Mouse (Mus musculus): ENCODE data around the gene Zfp276.
A peak's percentile ranks its signal among the peaks of the same experiment; 100 is the strongest.
"Not testable (repeated sequence)": the region's sequence is repeated elsewhere in the genome, so short reads cannot be mapped to it uniquely, and the experiment has no call there.

Gene Zfp276

GRCm38 (mm10) chr8:123244382-123244781 lies 9.6 kb upstream of the Zfp276 start:
- DNase-seq (ENCODE audit: low spot score): no peak

DNA sequence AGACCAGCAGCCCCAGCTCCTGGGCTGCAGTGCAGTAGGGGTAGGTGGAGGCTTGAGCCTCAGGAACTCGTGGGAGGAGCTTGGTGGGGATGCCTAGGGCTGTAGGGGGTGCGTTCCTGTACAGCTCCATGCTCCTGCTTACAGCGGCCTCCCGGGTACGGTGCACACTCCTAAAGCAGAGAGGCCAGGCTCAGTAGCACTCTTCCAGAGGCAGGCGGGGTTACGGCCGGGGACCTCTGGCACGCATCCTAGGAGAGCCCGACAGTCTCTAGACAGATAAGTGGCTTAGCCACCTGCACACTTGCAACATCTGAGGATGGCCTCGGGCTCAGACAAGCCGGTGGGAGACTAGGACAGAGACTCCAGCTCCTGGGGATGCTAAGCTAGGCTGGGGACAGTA lies 8.5 kb upstream of the Zfp276 start:
- DNase-seq (ENCODE audit: low spot score): no peak

- DNase-seq (ENCODE audit: low spot score): no peak
These were observed 6.2 kb upstream of the Zfp276 start for GRCm38 (mm10) chr8:123247748-123248147.

DNA sequence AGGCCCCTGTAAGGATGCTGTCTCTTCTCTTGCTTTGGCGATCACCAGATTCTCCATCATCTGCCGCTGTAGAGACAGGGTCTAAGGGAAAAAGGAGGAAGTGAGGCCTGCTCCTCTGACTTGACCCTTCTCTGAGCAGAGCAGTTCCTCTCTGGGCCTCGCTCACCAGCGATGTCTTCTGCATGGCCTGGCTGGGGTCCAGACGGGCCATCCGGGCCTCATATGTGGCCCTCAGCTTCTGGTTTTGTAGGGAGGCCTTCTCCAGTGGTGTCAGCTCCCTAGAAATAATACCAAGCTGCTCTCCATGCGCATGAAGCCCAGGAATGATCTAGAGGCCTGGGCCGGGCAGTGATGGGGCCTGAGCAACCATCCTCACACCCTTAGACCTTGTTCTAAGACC lies 5.4 kb upstream of the Zfp276 start:
- DNase-seq (ENCODE audit: low spot score): no peak

DNA sequence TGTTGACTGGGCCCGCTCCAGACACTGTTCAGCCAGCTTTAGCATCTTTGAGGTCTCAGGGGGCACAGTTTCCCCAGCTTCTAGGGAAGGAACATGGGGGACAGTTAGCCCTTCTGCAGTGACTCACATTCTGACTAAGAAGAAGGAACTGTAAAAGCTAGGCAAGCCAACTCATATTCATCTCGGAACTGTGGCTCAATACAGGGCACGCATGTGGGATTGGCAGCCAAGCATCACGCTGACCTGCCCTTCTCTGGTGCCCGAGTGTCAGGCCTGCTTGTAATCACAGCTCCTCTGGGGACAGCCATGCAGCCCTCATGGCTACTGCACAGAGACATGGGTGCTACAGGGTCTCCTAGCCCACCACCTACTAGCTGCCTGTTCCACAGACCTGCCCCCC lies 3.1 kb upstream of the Zfp276 start:
- DNase-seq (ENCODE audit: low spot score): no peak

GRCm38 (mm10) chr8:123252925-123253324 lies 1.1 kb upstream of the Zfp276 start:
- no peak for DNase-seq (ENCODE audit: low spot score)

GRCm38 (mm10) chr8:123253451-123254098 lies 420 bp upstream of the Zfp276 start:
- no peak for DNase-seq (ENCODE audit: low spot score)

- DNase-seq (ENCODE audit: low spot score): no peak
These were observed 1.2 kb downstream of the Zfp276 start for GRCm38 (mm10) chr8:123255170-123255569.

DNA sequence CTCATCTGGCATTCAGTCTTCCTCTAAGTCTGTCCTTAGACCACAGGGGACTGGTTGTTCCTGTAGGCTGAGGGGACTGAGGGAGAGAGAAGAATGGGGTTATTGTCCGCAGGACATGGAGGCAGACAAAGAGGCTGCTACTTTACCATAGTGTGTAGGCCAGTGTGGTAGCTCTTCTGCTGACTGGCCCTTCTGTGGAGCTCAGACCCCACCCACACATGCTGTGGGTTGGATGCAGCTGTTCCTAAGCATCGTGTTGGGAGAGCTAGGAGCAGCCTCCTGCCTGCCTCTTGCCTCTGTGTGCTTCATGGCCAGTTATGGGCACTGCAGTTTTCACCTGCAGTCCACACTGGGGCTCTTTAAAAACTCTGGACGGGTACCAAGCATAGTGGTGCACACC lies 3.1 kb downstream of the Zfp276 start:
- no peak for DNase-seq (ENCODE audit: low spot score)

DNA sequence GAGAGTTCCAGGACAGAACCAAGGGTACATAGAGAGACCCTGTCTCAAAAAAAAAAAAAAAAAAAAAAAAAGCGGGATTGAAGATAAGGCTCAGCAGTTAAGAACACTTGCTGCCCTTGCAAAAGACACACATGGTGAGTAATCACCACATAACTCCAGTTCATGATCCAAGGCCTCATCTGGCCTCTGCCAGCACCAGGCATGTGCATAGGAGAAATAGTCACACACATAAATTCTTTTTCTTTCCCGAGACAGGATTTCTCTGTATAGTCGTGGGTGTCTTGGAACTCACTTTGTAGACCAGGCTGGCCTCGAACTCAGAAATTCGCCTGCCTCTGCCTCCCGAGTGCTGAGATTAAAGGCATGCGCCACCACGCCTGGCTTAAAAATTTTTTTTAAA lies 3.6 kb downstream of the Zfp276 start:
- DNase-seq (ENCODE audit: low spot score): not testable (repeated sequence)

GRCm38 (mm10) chr8:123267926-123268656 lies 14.1 kb downstream of the Zfp276 start:
- DNase-seq (ENCODE audit: low spot score): no peak

- no peak for DNase-seq (ENCODE audit: low spot score)
These were observed 17.2 kb downstream of the Zfp276 start for GRCm38 (mm10) chr8:123271147-123271546.

GRCm38 (mm10) chr8:123271901-123272300 lies 17.9 kb downstream of the Zfp276 start:
- no peak for DNase-seq (ENCODE audit: low spot score)

- no peak for DNase-seq (ENCODE audit: low spot score)
These were observed 20.5 kb downstream of the Zfp276 start for GRCm38 (mm10) chr8:123274447-123274846.

GRCm38 (mm10) chr8:123275096-123275495 lies 21.1 kb downstream of the Zfp276 start:
- DNase-seq (ENCODE audit: low spot score): peak; percentile 28

DNA sequence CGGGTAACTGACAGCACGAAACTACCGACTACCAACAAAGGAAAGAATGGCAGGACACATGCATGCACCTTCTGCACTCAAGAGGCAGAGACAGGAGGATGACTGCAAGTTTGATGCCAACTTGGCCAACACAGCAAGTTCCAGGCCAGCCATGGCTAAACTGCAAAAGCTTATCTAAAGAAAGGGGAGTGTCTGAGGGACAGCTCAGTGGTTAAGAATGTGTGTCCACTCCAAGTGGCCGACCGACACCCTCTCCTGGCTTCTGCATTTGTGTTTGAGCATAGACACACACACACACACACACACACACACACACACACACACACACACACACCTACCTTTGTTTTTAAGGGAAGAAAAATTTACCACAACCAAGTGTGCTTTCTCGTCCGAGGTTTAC lies 24.4 kb downstream of the Zfp276 start:
- DNase-seq (ENCODE audit: low spot score): no peak

GRCm38 (mm10) chr8:123279828-123280227 lies 25.8 kb downstream of the Zfp276 start:
- no peak for DNase-seq (ENCODE audit: low spot score)

DNA sequence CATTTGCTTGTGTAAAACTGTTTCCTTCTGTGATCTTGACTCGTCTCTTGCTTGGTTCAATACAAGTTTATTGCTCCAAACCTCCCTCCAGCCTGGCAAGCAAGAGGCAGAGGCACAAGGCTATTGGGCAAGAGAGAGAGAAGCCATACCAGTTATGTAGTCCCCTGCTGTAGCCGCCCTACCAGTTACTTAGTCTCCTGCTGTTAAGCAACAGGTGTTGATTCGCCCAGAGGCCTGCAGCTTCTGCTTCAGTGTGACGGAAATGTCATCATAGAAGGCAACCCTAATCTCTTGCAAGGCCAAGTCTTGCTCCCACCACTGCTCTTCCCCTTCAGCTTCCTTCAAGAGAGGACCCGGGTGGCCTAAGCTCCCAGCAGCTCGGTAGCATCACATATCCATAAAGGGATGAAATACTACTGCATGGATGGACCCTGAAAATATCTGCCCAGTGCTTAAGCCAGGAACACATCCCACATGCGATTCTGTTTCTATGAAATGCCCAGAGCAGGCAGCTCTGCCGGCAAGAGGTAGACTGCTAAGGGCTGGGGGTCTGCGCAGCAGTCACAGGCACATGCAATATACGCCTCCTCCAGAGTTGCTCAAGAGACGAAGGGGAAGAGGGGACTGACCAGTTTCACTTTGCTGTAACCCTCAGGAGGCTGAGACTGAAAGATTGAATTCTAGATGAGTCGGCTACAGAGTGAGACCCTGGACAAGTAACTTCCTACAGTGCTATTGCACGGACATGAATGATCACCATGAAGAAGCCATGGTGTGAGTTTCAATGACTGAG lies 26.5 kb downstream of the Zfp276 start:
- no peak for DNase-seq (ENCODE audit: low spot score)

DNA sequence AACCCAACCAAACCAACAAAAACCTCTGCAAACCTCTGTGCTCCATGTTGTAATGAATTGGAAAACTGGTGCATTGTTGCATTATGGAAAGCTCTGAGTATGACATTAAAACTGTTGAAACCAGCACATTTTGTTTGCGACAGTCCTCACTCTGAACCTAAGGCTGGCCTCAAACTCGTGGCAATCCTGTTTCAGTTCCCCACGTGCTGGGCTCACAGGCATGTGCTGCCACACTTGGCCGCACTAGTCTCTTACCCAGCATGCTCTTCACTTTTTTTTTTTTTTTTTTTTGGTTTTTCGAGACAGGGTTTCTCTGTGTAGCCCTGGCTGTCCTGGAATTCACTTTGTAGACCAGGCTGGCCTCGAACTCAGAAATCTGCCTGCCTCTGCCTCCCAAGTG lies 29.0 kb downstream of the Zfp276 start:
- DNase-seq (ENCODE audit: low spot score): not testable (repeated sequence)

- no peak for DNase-seq (ENCODE audit: low spot score)
These were observed 30.0 kb downstream of the Zfp276 start for GRCm38 (mm10) chr8:123283991-123284390.

DNA sequence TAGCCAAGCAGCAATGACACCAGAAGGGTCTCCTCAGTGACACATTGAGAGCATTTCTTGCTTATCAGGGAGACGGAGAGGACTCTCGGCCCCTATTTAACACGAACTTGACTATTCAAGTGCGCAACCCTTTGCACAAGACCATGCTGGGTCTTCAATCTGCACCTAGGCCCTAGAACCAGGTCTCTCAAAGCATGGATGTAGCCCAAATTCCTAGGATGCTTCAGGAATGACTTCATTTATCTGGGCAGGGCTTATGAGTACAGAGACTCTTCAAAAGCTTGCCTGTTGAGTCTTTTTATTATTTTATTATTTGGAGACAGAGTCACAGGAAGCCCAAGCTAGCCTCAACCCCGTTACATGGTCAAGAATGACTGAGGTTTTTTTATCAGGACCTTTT lies 30.5 kb downstream of the Zfp276 start:
- DNase-seq (ENCODE audit: low spot score): no peak

DNA sequence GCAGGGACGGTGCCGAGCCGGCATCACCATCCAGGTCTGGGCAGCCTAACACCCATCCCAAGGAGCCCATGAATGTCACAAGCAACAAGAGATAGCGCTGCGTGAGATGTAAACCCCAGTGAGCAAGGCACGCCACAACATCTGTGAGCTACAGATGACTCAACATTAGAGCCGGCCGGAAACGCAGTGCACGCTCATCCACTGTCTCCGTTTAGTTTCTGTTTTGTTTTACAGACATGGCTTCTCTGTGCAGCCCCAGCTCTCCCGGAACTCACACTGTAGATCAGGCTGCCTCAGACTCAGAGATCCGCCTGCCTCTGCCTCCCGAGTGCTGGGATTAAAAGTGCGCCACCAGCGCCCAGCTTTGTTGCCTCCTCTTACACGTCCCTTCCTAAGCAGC lies 33.4 kb downstream of the Zfp276 start:
- DNase-seq (ENCODE audit: low spot score): no peak

GRCm38 (mm10) chr8:123290166-123290565 lies 36.2 kb downstream of the Zfp276 start:
- no peak for DNase-seq (ENCODE audit: low spot score)
